Mouse (Mus musculus) spleen, adult 2 months (tissue): ENCODE data around the gene Tmem229b. TPM values are rescaled to one million over a fixed set of nuclear protein-coding genes. Genes with fewer than 3 reads are reported as not detected.

Experiments used
- DNase-seq, 2 experiments: peaks; one replicate each; pipeline versions ENCODE4 v3.0.0 to v3.0.0-alpha.2; 2012 to 2021; ENCODE audit warnings: low spot score in 2 of 2, low read depth in 1 of 2
- H3K27ac ChIP-seq: fragments of 200-500 bp; 2 replicates; pipeline ENCODE4 v1.5.1; 2012; ENCODE audit warnings: low read length, inconsistent platforms; ENCODE audit not compliant: insufficient read depth
- H3K27me3 ChIP-seq: fragments of 200-500 bp; 2 replicates; pipeline ENCODE4 v1.6.1; 2012; ENCODE audit warnings: mild to moderate bottlenecking, moderate library complexity, low read length, inconsistent platforms; ENCODE audit not compliant: control insufficient read depth, insufficient read depth
- H3K36me3 ChIP-seq: fragments of 200-500 bp; 2 replicates; pipeline ENCODE4 v1.6.1; 2012; ENCODE audit warnings: mild to moderate bottlenecking, low read length, inconsistent platforms; ENCODE audit not compliant: control insufficient read depth, insufficient read depth
- H3K4me1 ChIP-seq: fragments of 200-500 bp; 2 replicates; pipeline ENCODE4 v1.6.1; 2011; ENCODE audit warnings: inconsistent platforms; ENCODE audit not compliant: control insufficient read depth, insufficient read depth, insufficient read length
- H3K4me3 ChIP-seq: fragments of 200-500 bp; 2 replicates; pipeline ENCODE4 v1.5.1; 2011; ENCODE audit warnings: mild to moderate bottlenecking, inconsistent platforms; ENCODE audit not compliant: insufficient read depth, insufficient read length; ENCODE audit errors: extremely low read depth
- CTCF ChIP-seq: fragments of 200-500 bp; IDR thresholded peaks from 2 replicates; pipeline ENCODE4 v1.5.1; 2011; ENCODE audit warnings: mild to moderate bottlenecking, inconsistent platforms; ENCODE audit not compliant: insufficient read depth, insufficient read length, insufficient replicate concordance; ENCODE audit errors: extremely low read depth
- POLR2A ChIP-seq: fragments of 200-500 bp; IDR thresholded peaks from 2 replicates; pipeline ENCODE4 v1.6.1; 2011; ENCODE audit warnings: low read depth, low read length, inconsistent platforms
- WGBS: fragments of 180-500 bp; shearing (Covaris S2); methylation state at CpG from one replicate; pipeline ENCODE4 v1.1.7; 2018; 5-methylcytosine and 5-hydroxymethylcytosine counted together
- polyA plus RNA-seq: library from polyadenylated mRNA; depleted of rRNA; stranded (reverse); fragments of >200 nt; gene quantifications from 2 replicates; pipeline ENCODE4 v1.2.3, GENCODE M21; 2012

Gene Tmem229b
- polyA plus RNA-seq, 1 experiment, result 41.6 TPM

GRCm38 (mm10) chr12:79046171-79046570 lies 38.7 kb upstream of the Tmem229b start:
- 75% methylated on average over 6 of the region's 6 CpGs for WGBS

GRCm38 (mm10) chr12:79044668-79045067 lies 37.2 kb upstream of the Tmem229b start:
- Histone ChIP-seq H3K4me1 (no peaks in the 10 kb centered on the region), H3K4me3 (no peak overlapping the region), H3K36me3 (no peaks in the 10 kb centered on the region), H3K27ac (no peak overlapping the region), H3K27me3 (no peaks in the 10 kb centered on the region)
- DNase-seq, result no peak
- 89% methylated on average over 8 of the region's 8 CpGs for WGBS
- no peak for TF ChIP-seq POLR2A
- no peak for TF ChIP-seq CTCF

More at GRCm38 (mm10) chr12:79046171-79046570, 38.7 kb upstream of the Tmem229b start:
- Histone ChIP-seq H3K4me3 (no peak overlapping the region), H3K27ac (no peak overlapping the region), H3K36me3 (no peaks in the 10 kb centered on the region), H3K27me3 (no peaks in the 10 kb centered on the region), H3K4me1 (no peaks in the 10 kb centered on the region)
- TF ChIP-seq POLR2A (no peak), CTCF (no peak)
- DNase-seq, result no peak

GRCm38 (mm10) chr12:79041436-79041835 lies 34.0 kb upstream of the Tmem229b start:
- no peak overlapping the region for H3K4me3 ChIP-seq
- no peak for TF ChIP-seq POLR2A
- TF ChIP-seq CTCF, result no peak
- H3K27me3 ChIP-seq, result no peaks in the 10 kb centered on the region
- H3K36me3 ChIP-seq, result no peaks in the 10 kb centered on the region
- no peaks in the 10 kb centered on the region for H3K4me1 ChIP-seq
- no peak for DNase-seq
- H3K27ac ChIP-seq, result no peak overlapping the region

GRCm38 (mm10) chr12:79040201-79040827 lies 32.9 kb upstream of the Tmem229b start:
- Histone ChIP-seq H3K27ac (no peak overlapping the region), H3K4me3 (no peak overlapping the region), H3K36me3 (no peaks in the 10 kb centered on the region), H3K27me3 (no peaks in the 10 kb centered on the region), H3K4me1 (no peaks in the 10 kb centered on the region)
- TF ChIP-seq POLR2A (no peak), CTCF (no peak)
- no peak for DNase-seq
- WGBS, result 89% methylated on average over 11 of the region's 11 CpGs

- TF ChIP-seq POLR2A (no peak), CTCF (no peak)
- H3K4me3 ChIP-seq, result no peak overlapping the region
- no peaks in the 10 kb centered on the region for H3K36me3 ChIP-seq
- WGBS, result 91% methylated on average over 8 of the region's 8 CpGs
- H3K4me1 ChIP-seq, result no peaks in the 10 kb centered on the region
- no peaks in the 10 kb centered on the region; the same call in 1 of the 2 replicates for H3K27me3 ChIP-seq
- DNase-seq, result no peak
- no peak overlapping the region for H3K27ac ChIP-seq
These were observed 32.3 kb upstream of the Tmem229b start for GRCm38 (mm10) chr12:79039708-79040107.

- WGBS, result 68% methylated on average over 3 of the region's 3 CpGs
These were observed 27.9 kb upstream of the Tmem229b start for GRCm38 (mm10) chr12:79035349-79035748.

GRCm38 (mm10) chr12:79034331-79034730 lies 26.9 kb upstream of the Tmem229b start:
- Histone ChIP-seq H3K27ac (no peak overlapping the region), H3K36me3 (no peaks in the 10 kb centered on the region), H3K27me3 (peaks cover 6% of the 10 kb centered on the region), H3K4me3 (no peak overlapping the region), H3K4me1 (peaks cover 4% of the 10 kb centered on the region; the same call in 1 of the 2 replicates)
- 99% methylated on average over 2 of the region's 2 CpGs for WGBS
- TF ChIP-seq POLR2A (no peak), CTCF (no peak)
- DNase-seq, result no peak

More at GRCm38 (mm10) chr12:79035349-79035748, 27.9 kb upstream of the Tmem229b start:
- Histone ChIP-seq H3K27me3 (no peaks in the 10 kb centered on the region; the same call in 1 of the 2 replicates), H3K4me1 (no peaks in the 10 kb centered on the region), H3K4me3 (no peak overlapping the region), H3K36me3 (no peaks in the 10 kb centered on the region), H3K27ac (no peak overlapping the region)
- DNase-seq, result no peak
- TF ChIP-seq CTCF (no peak), POLR2A (no peak)
